Mouse (Mus musculus) bone marrow macrophage, adult 2 months (primary cell): ENCODE data around the gene Tfap2e. TPM values are rescaled to one million over a fixed set of nuclear protein-coding genes. Genes with fewer than 3 reads are reported as not detected.

ENCODE experiments used
- H3K27ac ChIP-seq: 2 replicates; pipeline ENCODE4 v1.5.1; 2012; ENCODE audit warnings: low read depth, low read length; ENCODE audit not compliant: insufficient read depth
- H3K4me1 ChIP-seq: 2 replicates; pipeline ENCODE4 v1.6.1; 2012; ENCODE audit warnings: low read length; ENCODE audit not compliant: control insufficient read depth, insufficient read depth
- H3K4me3 ChIP-seq: 2 replicates; pipeline ENCODE4 v1.5.1; 2012; ENCODE audit warnings: mild to moderate bottlenecking, low read length, moderate library complexity; ENCODE audit not compliant: insufficient read depth
- CTCF ChIP-seq: IDR thresholded peaks from 2 replicates; pipeline ENCODE4 v1.5.1; 2012; ENCODE audit warnings: low read depth, mild to moderate bottlenecking, low read length, moderate library complexity
- POLR2A ChIP-seq: IDR thresholded peaks from 2 replicates; pipeline ENCODE4 v1.6.1; 2012; ENCODE audit warnings: mild to moderate bottlenecking, low read depth, low read length, borderline replicate concordance
- polyA plus RNA-seq: library from polyadenylated mRNA; stranded (reverse); fragments of >200 nt; gene quantifications from 2 replicates; pipeline ENCODE4 v1.2.4, GENCODE M21; 2012; ENCODE audit not compliant: missing spikeins, insufficient read depth, insufficient read length

The Tfap2e gene
- polyA plus RNA-seq, 1 experiment: not detected

- no peaks in the 10 kb centered on the region for H3K4me1 ChIP-seq
- H3K27ac ChIP-seq: no peak overlapping the region
- no peak overlapping the region for H3K4me3 ChIP-seq
- TF ChIP-seq CTCF (no peak), POLR2A (no peak)
Observed at GRCm38 (mm10) chr4:126742976-126743375, 6.9 kb upstream of the Tfap2e start.

DNA sequence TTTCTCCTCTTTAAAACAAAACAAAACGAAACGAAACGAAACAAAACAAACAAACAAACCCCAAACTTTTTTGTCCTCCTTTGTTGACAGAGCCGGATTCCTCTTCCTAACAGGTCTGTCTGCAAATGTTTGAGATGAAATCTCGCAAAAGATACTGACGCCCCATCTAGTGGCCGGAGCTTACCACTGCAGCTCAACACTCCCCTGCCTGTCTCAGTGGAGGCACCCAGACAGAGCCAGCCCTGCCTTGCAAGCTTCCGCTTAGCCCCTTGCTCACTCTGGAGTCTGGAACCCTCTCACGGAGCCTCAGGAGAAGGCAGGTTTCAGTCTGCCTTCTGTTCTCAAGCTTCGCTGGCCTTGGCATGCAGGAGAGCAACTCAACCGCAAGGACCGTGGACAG is 5.4 kb upstream of the Tfap2e start:
- H3K4me1 ChIP-seq: no peaks in the 10 kb centered on the region
- TF ChIP-seq POLR2A (no peak), CTCF (peak; percentile 70)
- H3K27ac ChIP-seq: no peak overlapping the region
- H3K4me3 ChIP-seq: no peak overlapping the region

DNA sequence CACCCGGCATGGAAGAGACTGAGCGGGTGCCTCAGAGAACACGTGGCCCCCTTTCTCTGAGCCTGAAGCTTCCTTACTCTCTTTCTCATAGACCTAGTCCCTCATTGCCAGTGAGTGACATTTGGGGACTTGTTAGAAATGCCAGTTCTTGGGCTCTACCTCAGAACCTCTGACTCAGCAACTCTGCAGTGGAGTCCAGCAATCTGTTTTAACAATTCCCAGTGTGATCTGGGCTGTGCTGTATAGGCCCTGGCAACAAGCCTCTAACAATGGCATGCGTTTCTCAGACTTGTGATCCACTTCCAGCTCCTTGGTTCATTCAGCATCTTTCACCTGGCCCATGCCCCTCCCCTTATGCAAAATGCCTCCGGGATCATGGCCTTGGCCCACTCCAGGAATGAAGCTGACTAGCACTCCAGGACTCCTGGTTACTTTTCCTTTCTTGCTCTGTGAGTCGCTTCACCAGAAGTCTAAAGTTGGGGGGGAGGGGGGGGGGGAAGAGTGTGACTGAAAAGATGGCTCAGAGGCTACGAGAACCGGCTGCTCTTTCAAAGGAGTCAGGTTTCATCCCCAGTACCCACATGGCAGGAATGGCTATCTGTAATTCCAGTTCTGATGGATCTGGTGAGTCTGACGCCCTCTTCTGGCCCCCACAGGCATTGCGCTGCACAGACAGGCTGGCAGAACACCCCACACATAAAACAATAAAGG is 4.1 kb upstream of the Tfap2e start:
- peak; percentile 51; the same call in 1 of the 2 replicates for TF ChIP-seq CTCF
- no peak for TF ChIP-seq POLR2A
- Histone ChIP-seq H3K4me1 (no peaks in the 10 kb centered on the region), H3K27ac (no peak overlapping the region), H3K4me3 (no peak overlapping the region)

DNA sequence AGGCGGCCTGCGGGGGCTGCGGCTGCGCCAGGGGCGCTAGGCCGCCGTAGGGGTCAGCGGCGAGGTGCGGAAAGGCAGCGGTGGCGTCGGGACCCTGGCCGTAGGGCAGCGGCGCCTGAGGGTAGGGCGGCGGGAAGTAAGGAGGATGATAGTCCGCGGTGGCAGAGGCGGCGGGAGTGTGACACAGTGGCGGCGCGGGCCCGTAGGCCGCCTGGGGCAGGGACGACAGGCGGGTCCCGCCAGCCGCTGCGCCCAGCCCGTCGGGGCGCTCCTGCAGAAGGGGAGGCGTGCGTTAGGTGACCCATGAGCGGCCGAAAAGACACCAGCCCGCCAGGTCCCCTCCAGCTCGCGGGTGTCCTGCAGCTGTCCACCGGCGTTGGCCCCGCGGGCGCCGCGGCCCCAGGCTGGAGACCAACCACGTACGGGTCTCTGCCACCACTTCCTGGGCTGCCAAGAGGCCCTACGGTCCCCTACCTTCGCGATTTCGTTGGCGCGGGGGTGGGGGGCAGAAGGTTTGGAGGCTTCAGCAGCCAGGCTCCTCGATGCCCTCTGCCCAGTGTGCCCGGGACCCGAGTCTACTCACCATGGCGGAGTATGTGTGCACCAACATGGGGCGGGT is 549 bp downstream of the Tfap2e start:
- Histone ChIP-seq H3K4me3 (peak overlapping the region; percentile 8; the same call in 1 of the 2 replicates), H3K4me1 (no peaks in the 10 kb centered on the region), H3K27ac (no peak overlapping the region)
- no peak for TF ChIP-seq POLR2A

- Histone ChIP-seq H3K27ac (no peak overlapping the region), H3K4me1 (no peaks in the 10 kb centered on the region), H3K4me3 (no peak overlapping the region)
- TF ChIP-seq POLR2A (no peak), CTCF (no peak)
Observed at GRCm38 (mm10) chr4:126734700-126735381, 1.2 kb downstream of the Tfap2e start.

GRCm38 (mm10) chr4:126734001-126734603 is 1.9 kb downstream of the Tfap2e start:
- H3K4me3 ChIP-seq: no peak overlapping the region
- no peak overlapping the region for H3K27ac ChIP-seq
- TF ChIP-seq CTCF (no peak), POLR2A (no peak)
- H3K4me1 ChIP-seq: no peaks in the 10 kb centered on the region

GRCm38 (mm10) chr4:126732531-126733380 is 3.3 kb downstream of the Tfap2e start:
- H3K4me3 ChIP-seq: no peak overlapping the region

GRCm38 (mm10) chr4:126732111-126732510 is 3.9 kb downstream of the Tfap2e start:
- H3K4me1 ChIP-seq: no peaks in the 10 kb centered on the region
- TF ChIP-seq POLR2A: no peak
- no peak for TF ChIP-seq CTCF
- no peak overlapping the region for H3K4me3 ChIP-seq
- H3K27ac ChIP-seq: no peak overlapping the region

More at GRCm38 (mm10) chr4:126732531-126733380, 3.3 kb downstream of the Tfap2e start:
- Histone ChIP-seq H3K4me1 (no peaks in the 10 kb centered on the region), H3K27ac (no peak overlapping the region)
- TF ChIP-seq CTCF: no peak
- no peak for TF ChIP-seq POLR2A

DNA sequence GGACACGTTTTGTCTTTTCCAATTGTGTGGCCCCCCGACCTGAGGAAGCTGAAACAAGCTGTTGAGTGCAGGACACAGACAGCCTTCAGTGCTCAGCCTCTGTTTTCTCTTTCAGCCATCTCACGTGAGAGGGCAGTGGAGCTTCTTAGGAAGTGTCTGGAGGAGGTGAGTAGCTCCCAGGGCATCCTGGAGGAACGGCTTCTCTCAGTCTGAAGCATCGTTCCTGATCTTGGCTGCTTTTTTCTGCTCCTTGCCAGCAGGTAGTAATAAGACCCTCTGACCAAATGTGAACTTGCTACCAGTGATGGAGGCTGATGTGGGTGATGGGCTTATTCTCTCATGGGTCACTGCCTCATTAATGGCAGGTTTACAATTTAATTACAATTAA is 28.6 kb downstream of the Tfap2e start:
- no peak for TF ChIP-seq POLR2A
- TF ChIP-seq CTCF: no peak
- no peak overlapping the region for H3K4me3 ChIP-seq
- peaks cover 2% of the 10 kb centered on the region for H3K4me1 ChIP-seq
- no peak overlapping the region for H3K27ac ChIP-seq
